Mouse (Mus musculus) liver, embryonic 16.5 days (tissue): ENCODE measurements around the gene Cd244a. TPM values are rescaled to one million over a fixed set of nuclear protein-coding genes. Genes with fewer than 3 reads are reported as not detected.

Experiments used
- ATAC-seq: fragments of 200-750 bp; cut with Nextera tagmentation; 2 replicates; pipeline ENCODE4 v1.8.0; 2017; ENCODE audit warnings: low read depth, mild to moderate bottlenecking, moderate number of reproducible peaks, moderate library complexity
- H3K27ac ChIP-seq: fragments of 300-500 bp; sonication (generic); 2 replicates; pipeline ENCODE4 v1.5.1; 2014; ENCODE audit warnings: mild to moderate bottlenecking, low read length
- H3K27me3 ChIP-seq: fragments of 300-500 bp; sonication (generic); 2 replicates; pipeline ENCODE4 v1.6.1; 2014; ENCODE audit warnings: low read depth, low read length, mixed read lengths; ENCODE audit not compliant: control insufficient read depth, insufficient read depth
- H3K36me3 ChIP-seq: fragments of 300-500 bp; sonication (generic); 2 replicates; pipeline ENCODE4 v1.6.1; 2014; ENCODE audit warnings: mild to moderate bottlenecking; ENCODE audit not compliant: control insufficient read depth, insufficient read depth
- H3K4me1 ChIP-seq: fragments of 300-500 bp; sonication (generic); 2 replicates; pipeline ENCODE4 v1.6.1; 2014; ENCODE audit warnings: low read depth, low read length, mixed read lengths; ENCODE audit not compliant: control insufficient read depth
- H3K4me2 ChIP-seq: fragments of 300-500 bp; sonication (generic); 2 replicates; pipeline ENCODE4 v1.6.1; 2014; ENCODE audit warnings: low read depth, low read length, mixed read lengths
- H3K4me3 ChIP-seq: fragments of 300-500 bp; sonication (generic); 2 replicates; pipeline ENCODE4 v1.5.1; 2014; ENCODE audit warnings: low read depth, mild to moderate bottlenecking, low read length
- H3K9ac ChIP-seq: fragments of 300-500 bp; sonication (generic); 2 replicates; pipeline ENCODE4 v1.6.1; 2014; ENCODE audit warnings: low read depth, low read length
- H3K9me3 ChIP-seq: fragments of 300-500 bp; sonication (generic); replicated peaks from 2 replicates; pipeline ENCODE4 v1.6.1; 2016; ENCODE audit warnings: low read length; ENCODE audit not compliant: control insufficient read depth
- WGBS: fragments of 180-500 bp; shearing (Covaris S2); extraction: QIAGEN DNeasy Blood & Tissue Kit; methylation state at CpG from one replicate; pipeline ENCODE4 v1.1.7; 2014; ENCODE audit not compliant: insufficient replicate concordance; 5-methylcytosine and 5-hydroxymethylcytosine counted together
- microRNA-seq: library from miRNA; unstranded; fragments of <30 nt; microRNA quantifications from one replicate; pipeline ENCODE4, GENCODE M21; 2016
- polyA plus RNA-seq: library from polyadenylated mRNA; unstranded; fragments of >200 nt; fragmentation: Nextera tagmentation; extraction: Ambion mirVana; gene quantifications from 2 replicates; pipeline ENCODE4 v1.2.1, GENCODE M21; 2015

Cd244a gene
- polyA plus RNA-seq, 1 experiment from 2014 or later = 0.48 TPM

DNA sequence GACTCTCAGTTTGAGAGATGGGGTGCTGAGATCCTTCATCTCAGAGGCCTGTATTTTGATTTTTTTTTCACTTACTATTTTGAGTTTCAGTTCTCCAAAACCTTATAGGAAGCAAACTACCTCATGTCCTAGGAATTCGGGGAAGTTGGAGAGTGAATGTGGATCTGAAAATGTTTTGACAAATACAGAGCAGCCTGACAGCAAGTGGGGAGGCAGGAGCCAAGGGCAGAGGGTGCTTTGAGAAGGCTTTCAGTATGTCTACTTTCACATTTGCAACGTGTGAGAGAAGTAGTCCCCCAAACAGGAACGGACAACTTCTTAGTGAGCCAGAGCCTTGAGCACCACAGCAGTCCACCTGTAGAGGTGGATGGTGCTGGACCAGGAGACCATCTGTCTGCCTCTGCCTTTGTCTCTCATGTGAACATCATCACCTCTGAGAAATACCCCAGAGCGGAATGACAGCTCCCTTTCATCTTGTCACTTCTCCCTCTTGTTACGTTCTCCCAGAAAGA lies 87.5 kb downstream of the Cd244a start:
- no peak for ATAC-seq
- Histone ChIP-seq H3K27me3 (no peaks in the 10 kb centered on the region), H3K4me2 (no peak overlapping the region), H3K4me1 (peaks cover 4% of the 10 kb centered on the region; the same call in 1 of the 2 replicates), H3K9ac (no peak overlapping the region), H3K27ac (no peak overlapping the region), H3K9me3 (no peaks in the 10 kb centered on the region), H3K36me3 (no peaks in the 10 kb centered on the region), H3K4me3 (no peak overlapping the region)
- WGBS = 42% methylated on average over 5 of the region's 5 CpGs

DNA sequence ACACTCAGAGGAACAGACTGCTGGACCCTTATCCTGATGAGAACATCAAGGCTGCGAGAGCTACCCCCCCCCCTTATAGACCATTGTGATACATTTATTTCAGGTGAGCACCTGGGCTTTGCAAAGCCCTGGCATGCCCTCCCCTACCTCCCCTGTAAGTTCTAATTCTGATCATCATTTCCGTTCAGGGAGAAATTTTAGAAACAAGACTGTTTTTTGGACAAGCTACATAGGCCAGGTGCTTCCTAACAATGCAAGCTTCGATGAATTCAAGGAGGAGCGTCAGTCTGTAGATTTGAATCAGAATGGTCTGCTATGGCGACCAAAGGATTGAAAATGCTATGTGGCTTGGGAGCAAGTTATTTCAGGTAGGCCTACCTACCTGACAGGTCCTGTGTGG lies 88.7 kb downstream of the Cd244a start:
- no peak overlapping the region for H3K4me2 ChIP-seq
- H3K9me3 ChIP-seq = no peaks in the 10 kb centered on the region
- H3K27ac ChIP-seq = no peak overlapping the region
- H3K9ac ChIP-seq = no peak overlapping the region
- no peak for ATAC-seq
- no peaks in the 10 kb centered on the region for H3K36me3 ChIP-seq
- peaks cover 4% of the 10 kb centered on the region; the same call in 1 of the 2 replicates for H3K4me1 ChIP-seq
- 61% methylated on average over 5 of the region's 5 CpGs for WGBS
- H3K27me3 ChIP-seq = no peaks in the 10 kb centered on the region
- no peak overlapping the region for H3K4me3 ChIP-seq

DNA sequence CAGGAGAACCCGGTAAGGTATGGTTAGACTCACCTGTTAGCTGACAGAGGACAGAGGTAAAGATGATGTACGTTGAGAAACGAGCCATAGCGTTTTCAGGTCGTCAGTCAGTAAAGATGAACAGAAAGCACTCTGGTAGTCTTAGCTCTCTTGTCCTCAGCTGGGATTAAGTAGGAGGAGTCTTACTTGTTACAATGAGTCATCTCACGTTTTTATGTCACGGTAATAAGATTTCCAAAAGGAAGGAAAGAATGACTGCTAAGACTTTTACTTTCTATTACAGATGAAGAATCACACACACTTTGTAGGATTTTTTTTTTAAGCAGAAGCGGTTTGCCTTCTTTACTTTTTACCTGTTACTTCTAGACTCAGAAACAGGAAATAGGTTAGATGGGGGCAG lies 89.8 kb downstream of the Cd244a start:
- Histone ChIP-seq H3K27me3 (no peaks in the 10 kb centered on the region), H3K4me1 (no peaks in the 10 kb centered on the region; the same call in 1 of the 2 replicates), H3K9me3 (no peaks in the 10 kb centered on the region), H3K27ac (no peak overlapping the region), H3K4me3 (no peak overlapping the region), H3K4me2 (no peak overlapping the region), H3K9ac (no peak overlapping the region), H3K36me3 (no peaks in the 10 kb centered on the region)
- no peak for ATAC-seq
- WGBS = 53% methylated on average over 8 of the region's 8 CpGs

- Histone ChIP-seq H3K27me3 (no peaks in the 10 kb centered on the region), H3K9ac (no peak within 1 kb of the TSS), H3K4me1 (no peaks in the 10 kb centered on the region), H3K36me3 (no peaks in the 10 kb centered on the region), H3K27ac (no peak within 1 kb of the TSS), H3K9me3 (no peaks in the 10 kb centered on the region), H3K4me3 (no peak within 1 kb of the TSS), H3K4me2 (no peak within 1 kb of the TSS)
- 64% methylated on average over 5 of the region's 5 CpGs for WGBS
- no peak for ATAC-seq
Measured at GRCm38 (mm10) chr1:171652734-171653133, 93.7 kb downstream of the Cd244a start, which contains the start of gene Slamf7. Slamf7 (minus strand) TSS chr1:171653035.

- Histone ChIP-seq H3K4me3 (no peak overlapping the region), H3K36me3 (no peaks in the 10 kb centered on the region), H3K4me1 (no peaks in the 10 kb centered on the region), H3K27ac (no peak overlapping the region), H3K9me3 (no peaks in the 10 kb centered on the region), H3K4me2 (no peak overlapping the region), H3K9ac (no peak overlapping the region), H3K27me3 (no peaks in the 10 kb centered on the region)
- WGBS = 39% methylated on average over 5 of the region's 5 CpGs
- no peak for ATAC-seq
Measured at GRCm38 (mm10) chr1:171658561-171658991, 99.6 kb downstream of the Cd244a start.

Small RNAs within 50 kb of the gene (microRNA-seq; reads per million reads assigned to microRNA genes)
- not detected for gene Mir7683

Other genes starting within 250 kb of the Cd244a start
- gene Dedd, start 230.0 kb upstream of the Cd244a start, polyA plus RNA-seq = 17.5 and 19.7 TPM in 2 replicates
- 38.8 and 39.0 TPM in 2 replicates for gene Nit1, start 213.5 kb upstream of the Cd244a start, polyA plus RNA-seq
- gene Pfdn2, start 213.5 kb upstream of the Cd244a start, polyA plus RNA-seq = 30.9 and 37.8 TPM in 2 replicates
- 0.20 and 0.28 TPM in 2 replicates for gene Klhdc9, start 198.4 kb upstream of the Cd244a start, polyA plus RNA-seq
- gene Nectin4, start 189.1 kb upstream of the Cd244a start, polyA plus RNA-seq = 0.09 and 0.13 TPM in 2 replicates
- gene Arhgap30, start 170.2 kb upstream of the Cd244a start, polyA plus RNA-seq = 5.3 and 5.8 TPM in 2 replicates
- gene Usf1, start 147.9 kb upstream of the Cd244a start, polyA plus RNA-seq = 15.9 and 19.3 TPM in 2 replicates
- 4.6 and 5.3 TPM in 2 replicates for gene Tstd1, start 140.3 kb upstream of the Cd244a start, polyA plus RNA-seq
- gene F11r, start 121.7 kb upstream of the Cd244a start, polyA plus RNA-seq = 33.8 and 34.2 TPM in 2 replicates
- 2.6 and 3.5 TPM in 2 replicates for gene Alyref2, start 55.7 kb upstream of the Cd244a start, polyA plus RNA-seq
- gene Itln1, start 23.9 kb upstream of the Cd244a start, polyA plus RNA-seq = not detected in 2 replicates
- gene Ly9, start 48.2 kb downstream of the Cd244a start, polyA plus RNA-seq = 1.5 and 1.7 TPM in 2 replicates
- 1.5 and 1.9 TPM in 2 replicates for gene Slamf7, start 93.8 kb downstream of the Cd244a start, polyA plus RNA-seq
- gene Cd48, start 122.8 kb downstream of the Cd244a start, polyA plus RNA-seq = 10.9 and 12.0 TPM in 2 replicates
- gene Slamf1, start 207.9 kb downstream of the Cd244a start, polyA plus RNA-seq = 1.6 and 1.7 TPM in 2 replicates